Mouse (Mus musculus): ENCODE data around the gene Kcnn1.
"Not testable (repeated sequence)": the region's sequence is repeated elsewhere in the genome, so short reads cannot be mapped to it uniquely, and the experiment has no call there.

Kcnn1 gene

GRCm38 (mm10) chr8:70862824-70863641 is at the start of gene Kcnn1:
Kcnn1 (minus strand) TSS chr8:70863258.
- DNase-seq (ENCODE audit: low read depth) = no peak

DNA sequence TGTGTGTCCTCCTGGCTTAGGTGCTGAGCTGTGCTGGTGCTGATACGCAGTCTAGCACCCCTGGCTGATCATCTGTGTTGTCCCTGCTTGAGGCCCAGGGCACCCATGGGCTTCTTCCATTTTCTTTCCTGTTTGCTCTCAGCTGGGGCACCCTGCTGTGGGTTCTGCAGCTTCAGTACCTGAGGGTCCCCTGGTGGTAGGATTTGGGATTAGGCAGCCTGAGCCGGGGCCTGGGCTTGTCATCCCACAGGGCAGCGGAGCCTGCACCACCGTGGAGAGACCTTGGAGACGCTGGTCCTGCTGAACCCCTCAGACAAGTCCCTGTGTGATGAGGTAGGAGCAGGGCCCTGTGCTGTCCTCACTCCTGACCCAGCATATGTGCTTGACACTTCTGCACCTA is 48.5 kb upstream of the Kcnn1 start:
- DNase-seq (ENCODE audit: low read depth) = no peak

GRCm38 (mm10) chr8:70907518-70907917 is 44.5 kb upstream of the Kcnn1 start:
- DNase-seq (ENCODE audit: low read depth) = no peak

DNA sequence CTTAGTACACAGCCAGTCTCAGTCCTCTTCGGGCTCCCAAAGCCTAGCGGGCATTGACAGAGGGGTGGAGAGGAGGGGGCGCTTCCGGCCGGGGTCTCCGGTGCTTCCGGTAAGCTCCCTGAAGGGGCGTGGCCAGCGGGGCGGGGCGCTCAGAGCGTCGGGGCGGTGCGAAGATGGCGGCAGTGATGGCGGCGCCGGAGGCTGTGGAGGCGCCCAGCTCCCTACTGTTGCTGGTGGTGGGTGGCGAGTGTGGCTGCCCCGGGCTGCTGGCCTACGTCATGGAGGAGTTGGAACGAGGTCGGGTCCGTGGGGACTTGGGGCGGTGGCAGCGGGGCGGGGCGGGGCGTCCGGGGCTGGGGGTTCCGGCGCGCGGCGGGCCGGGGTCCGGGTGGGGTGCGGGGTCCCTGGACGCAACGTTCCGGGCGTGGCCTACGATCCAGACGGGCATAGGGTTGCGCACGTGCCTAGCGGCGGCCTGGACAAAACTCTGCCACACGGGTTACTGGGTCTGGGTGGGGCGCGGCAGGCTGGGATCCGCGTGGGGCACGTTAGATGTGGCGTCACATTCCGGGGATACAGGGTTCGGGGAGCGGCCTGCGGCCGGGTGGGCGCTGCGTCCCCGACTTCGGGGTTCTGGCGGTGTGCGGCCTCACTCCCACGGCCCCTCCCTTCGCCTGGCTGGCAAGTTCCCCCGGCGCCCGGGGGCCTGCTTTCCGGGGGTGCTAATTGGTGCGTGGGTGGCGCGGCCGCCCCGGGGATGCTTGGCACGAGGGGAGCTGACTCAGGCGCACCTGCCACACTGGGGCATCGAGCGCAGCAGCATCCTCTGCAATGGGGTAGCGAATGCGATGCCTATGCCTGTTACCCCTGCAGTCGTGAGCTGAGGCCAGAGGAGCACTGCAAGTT is 43.0 kb upstream of the Kcnn1 start, which contains the start of gene Map1s:
TSS of gene Map1s (plus strand) at position 102 of the 906 bp plus-strand sequence.
- DNase-seq (ENCODE audit: low read depth) = peak; percentile 64

DNA sequence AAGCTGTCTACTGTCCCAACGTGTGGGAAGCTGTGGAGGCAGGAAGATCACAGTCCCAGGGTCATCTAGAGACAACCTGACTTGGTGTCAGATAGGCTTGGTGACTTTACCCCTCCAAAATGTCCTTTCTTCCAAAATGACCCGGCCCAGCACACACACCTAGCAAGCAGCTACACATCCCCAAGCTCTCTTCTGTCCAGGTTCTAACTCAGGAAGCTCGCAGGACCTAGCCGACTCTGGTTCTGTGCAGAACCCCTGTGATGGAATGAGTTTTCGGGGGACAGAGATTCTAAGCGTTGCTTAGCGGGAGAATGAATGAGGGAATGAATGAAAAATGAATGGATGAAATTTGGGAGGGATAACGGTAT is 42.4 kb upstream of the Kcnn1 start:
- DNase-seq (ENCODE audit: low read depth) = no peak

- no peak for DNase-seq (ENCODE audit: low read depth)
These were observed 41.5 kb upstream of the Kcnn1 start for GRCm38 (mm10) chr8:70904532-70904931.

DNA sequence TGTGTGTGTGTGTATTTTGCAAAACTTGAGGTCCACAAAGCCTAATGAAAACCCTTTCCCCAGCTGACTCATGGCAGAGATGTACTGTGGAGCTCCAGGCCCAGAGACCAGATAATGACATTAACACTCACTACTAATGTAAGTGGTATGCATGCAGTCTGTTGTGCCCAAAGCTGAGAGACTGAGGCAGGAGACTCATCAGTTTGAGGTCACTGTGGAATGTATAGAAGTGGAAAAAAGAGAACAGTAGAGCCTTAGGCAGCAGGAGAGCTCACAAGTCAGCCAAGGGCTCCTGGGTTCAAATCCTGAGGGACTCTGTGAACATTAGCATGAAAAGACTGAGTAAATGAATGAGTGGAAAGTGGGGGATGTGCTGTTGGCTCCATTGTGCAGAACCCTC is 40.5 kb upstream of the Kcnn1 start:
- DNase-seq (ENCODE audit: low read depth) = no peak

- no peak for DNase-seq (ENCODE audit: low read depth)
These were observed 40.1 kb upstream of the Kcnn1 start for GRCm38 (mm10) chr8:70903112-70903511.

GRCm38 (mm10) chr8:70902211-70902610 is 39.2 kb upstream of the Kcnn1 start:
- DNase-seq (ENCODE audit: low read depth) = no peak

GRCm38 (mm10) chr8:70900872-70901387 is 37.9 kb upstream of the Kcnn1 start:
- no peak for DNase-seq (ENCODE audit: low read depth)

DNA sequence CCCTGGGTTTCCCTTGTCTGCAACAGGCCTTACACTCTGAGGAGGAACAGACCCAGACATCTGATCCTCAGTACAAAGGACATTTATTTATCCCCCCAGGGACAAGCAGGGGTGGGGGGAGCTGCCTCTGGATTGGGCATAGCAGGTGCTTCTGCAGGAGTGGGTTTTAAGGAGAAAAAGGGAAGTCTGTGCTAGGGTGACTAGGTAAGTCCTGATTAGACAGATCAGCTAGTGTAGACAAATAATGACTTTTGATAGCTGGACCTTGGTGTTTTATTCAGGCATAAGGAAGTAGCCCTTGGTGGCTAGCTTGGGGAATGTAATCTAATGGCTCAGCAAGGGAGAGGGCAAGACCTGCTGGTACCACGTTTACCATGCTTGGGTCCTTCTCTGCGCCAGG is 36.2 kb upstream of the Kcnn1 start:
- DNase-seq (ENCODE audit: low read depth) = no peak

DNA sequence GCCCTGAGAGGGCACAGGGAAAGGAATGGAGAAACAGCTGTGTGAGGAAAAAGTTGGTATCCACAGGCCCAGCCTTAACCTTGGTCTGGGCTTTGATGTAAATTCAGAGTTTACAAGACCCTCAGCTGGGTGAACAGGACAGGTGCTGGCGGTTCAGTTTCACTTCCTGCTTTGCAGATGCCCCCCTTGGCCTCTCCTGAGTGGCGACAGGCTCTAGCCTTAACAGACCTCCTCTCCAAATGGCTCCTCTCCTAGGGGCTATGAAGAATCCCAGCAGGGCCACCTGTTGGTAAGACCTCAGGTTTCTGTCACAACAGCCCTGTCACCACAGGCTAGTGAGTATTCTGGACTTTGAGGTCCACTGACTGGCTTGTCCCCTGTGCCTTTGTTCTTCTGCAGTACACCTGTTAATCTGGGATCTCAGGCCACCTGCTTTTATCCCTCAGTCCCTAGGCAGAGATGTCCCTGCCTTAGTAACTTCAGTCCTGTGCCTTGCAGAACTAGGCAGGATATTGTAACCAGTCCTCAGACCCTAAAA is 35.7 kb upstream of the Kcnn1 start:
- no peak for DNase-seq (ENCODE audit: low read depth)

DNA sequence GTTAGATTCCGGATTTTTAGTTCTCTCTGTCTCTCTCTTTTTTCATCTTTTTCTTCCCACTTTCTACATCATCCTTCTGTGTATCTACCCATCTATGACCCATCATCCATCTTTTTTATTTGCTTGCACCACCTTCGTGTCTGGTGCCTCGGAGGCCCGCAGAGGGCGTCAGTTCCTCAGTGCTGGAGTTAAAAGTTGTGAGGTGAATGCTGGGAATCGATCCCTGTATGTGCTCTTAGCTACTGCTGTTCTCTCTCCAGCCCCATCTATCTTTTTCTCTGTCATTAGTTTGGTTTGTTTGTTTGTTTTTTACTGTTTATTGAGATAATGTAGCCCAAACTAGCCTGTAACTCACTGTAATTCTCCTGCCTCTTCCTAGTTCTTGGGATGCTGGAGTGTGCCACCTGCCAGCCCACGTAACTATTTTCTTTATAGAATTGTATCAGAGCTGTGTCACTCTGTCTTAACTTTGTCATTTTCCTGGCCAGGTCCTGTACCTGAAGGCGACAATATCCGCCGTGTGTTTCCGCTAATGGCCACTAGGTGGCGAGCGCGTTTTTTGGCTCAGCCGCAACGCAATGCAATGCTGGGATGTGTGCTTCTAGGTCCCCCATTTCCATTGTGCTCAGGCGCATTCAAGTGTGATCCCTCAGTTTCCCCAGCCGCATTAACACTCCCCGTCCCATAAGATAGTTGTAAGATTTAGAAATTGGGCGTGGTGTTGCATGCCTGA is 34.8 kb upstream of the Kcnn1 start:
- DNase-seq (ENCODE audit: low read depth) = peak; percentile 73

- peak; percentile 94 for DNase-seq (ENCODE audit: low read depth)
These were observed 34.1 kb upstream of the Kcnn1 start, which contains the start of gene Rpl18a for GRCm38 (mm10) chr8:70897021-70897680. Rpl18a (minus strand) TSS chr8:70897412.

DNA sequence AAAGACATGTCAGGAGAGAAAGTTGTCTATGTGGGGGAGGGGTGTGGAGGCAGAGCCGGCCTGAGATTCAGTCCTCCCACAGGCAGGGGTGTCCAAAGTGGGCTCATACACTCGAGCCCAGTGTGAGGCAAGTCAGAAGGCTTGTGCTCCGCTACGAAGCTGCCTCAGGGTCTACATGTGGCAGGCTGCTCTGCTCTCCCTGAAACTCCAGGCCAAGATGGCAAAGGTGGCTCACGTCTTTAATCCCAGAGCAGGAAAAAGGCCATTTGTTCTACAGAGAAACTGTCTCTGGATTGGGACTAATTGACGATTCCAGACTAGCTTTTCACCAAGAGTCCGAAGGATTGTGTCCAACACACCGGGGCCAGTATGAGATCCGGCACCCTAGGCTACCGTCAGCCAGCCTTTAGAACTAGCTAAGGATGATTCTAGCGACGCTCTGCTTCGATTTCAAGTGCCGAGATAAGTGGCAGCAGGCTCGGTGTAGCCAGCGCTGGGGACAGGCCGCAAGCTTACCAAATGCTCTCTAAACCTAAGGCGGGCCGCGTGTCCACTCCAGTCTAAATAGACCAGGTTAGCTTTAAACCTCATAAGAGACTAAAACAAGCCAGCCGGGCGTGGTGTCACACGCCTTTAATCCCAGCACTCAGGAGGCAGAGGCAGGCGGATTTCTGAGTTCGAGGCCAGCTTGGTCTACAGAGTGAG is 33.4 kb upstream of the Kcnn1 start:
- no peak for DNase-seq (ENCODE audit: low read depth)

DNA sequence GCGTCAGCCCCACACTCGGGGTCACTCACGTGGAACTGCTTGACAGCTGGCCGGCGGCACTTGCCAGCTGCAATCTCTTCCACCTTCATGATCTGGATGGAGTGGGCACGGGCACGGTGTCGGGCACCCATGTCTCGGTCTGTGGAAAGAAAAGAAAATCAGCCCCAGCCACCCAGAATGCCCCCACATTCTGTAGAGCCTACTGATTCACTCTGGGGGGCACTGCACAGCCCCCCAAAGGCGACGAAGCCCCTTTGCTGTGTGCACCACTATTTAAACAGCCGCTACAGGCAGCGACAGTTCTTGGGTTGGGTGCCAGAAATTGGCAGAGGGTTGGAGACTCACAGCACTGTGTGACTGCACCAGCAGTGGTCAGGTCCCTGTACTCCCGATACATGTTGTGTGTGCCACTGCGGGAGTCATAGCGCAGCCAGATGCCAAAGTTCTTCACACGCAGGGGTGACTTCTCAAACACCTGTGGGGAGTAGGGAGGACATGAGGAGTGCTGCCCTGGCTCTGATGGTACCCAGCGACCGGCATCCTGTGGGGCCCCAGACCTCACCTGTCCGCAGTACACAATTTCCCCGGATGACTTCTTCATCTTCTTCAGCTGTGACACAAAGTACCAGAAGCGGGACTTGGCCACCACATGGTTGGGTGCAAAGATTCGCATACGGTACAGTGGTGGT is 32.7 kb upstream of the Kcnn1 start:
- not testable (repeated sequence) for DNase-seq (ENCODE audit: low read depth)

DNA sequence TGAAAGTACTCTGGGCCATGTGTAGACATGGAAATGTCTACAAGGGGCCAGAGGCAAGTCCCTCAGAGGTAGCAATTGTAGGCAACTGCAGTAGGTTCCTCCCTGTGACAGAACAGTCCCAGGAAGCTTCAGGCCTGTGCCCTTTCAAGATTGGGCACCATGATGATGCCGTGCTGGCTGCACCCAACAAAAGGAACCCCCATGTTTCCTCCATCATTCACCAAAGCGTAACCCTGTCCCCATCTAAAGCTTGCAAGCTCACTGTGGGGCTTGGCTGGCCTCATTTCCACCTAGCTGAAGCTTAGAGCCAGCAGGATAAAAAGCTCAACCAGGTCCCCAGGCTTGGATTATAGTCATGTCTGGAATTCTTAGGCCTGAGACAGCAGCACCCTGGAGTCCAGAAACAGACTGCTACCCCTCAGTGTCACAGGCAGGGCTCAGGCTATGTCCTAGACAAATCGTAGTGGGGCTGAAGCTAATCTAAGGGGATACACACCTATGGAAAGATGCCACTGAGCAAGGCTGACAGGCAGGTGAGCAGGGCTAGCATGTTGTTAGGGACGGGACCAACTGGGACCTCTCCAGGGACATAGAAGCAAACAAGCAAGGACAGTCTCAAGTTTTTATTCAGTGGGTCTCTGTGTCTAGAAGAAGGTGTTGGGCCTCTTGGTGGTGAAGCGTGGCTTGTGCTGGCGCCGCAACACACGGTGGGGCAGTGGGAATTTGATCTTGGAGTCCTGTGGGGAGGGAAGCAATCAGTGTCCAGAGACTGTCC is 31.9 kb upstream of the Kcnn1 start:
- DNase-seq (ENCODE audit: low read depth) = no peak

GRCm38 (mm10) chr8:70894385-70894720 is 31.3 kb upstream of the Kcnn1 start:
- DNase-seq (ENCODE audit: low read depth) = no peak

GRCm38 (mm10) chr8:70893656-70894384 is 30.8 kb upstream of the Kcnn1 start:
- peak; percentile 86 for DNase-seq (ENCODE audit: low read depth)
